Mouse (Mus musculus) kidney, postnatal 25 days (tissue): ENCODE measurements at regions not wholly inside any gene's neighbourhood (a gene's known extent, or its start where the extent isn't known, plus 50 kb on each side); places are given as distances from the start of the nearest gene placed in this dataset.

ENCODE experiments used
- DNase-seq, 2 experiments: peaks; one replicate each; pipeline ENCODE4 v3.0.0; 2021; ENCODE audit warnings: mixed read lengths in 2 of 2

- DNase-seq: peak; percentile 36 to 58
Measured at GRCm38 (mm10) chr3:56789155-56789554, 512.6 kb downstream of the Tm4sf1 start.

- DNase-seq: no peak
Measured at GRCm38 (mm10) chr3:56773920-56774319, 527.9 kb downstream of the Tm4sf1 start.

- DNase-seq: no peak
Measured at GRCm38 (mm10) chr3:56770225-56770624, 531.6 kb downstream of the Tm4sf1 start.

- DNase-seq: no peak
Measured at GRCm38 (mm10) chr3:56767133-56767532, 534.7 kb downstream of the Tm4sf1 start.

GRCm38 (mm10) chr3:56764336-56764735 lies 537.5 kb downstream of the Tm4sf1 start:
- DNase-seq: no peak

GRCm38 (mm10) chr3:56763896-56764295 lies 537.9 kb downstream of the Tm4sf1 start:
- DNase-seq: no peak

- peak; percentile 43 to 50 for DNase-seq
Measured at GRCm38 (mm10) chr3:56753654-56754053, 548.1 kb downstream of the Tm4sf1 start.

GRCm38 (mm10) chr3:56751926-56752325 lies 549.9 kb downstream of the Tm4sf1 start:
- DNase-seq: no peak

GRCm38 (mm10) chr3:56740902-56741301 lies 557.4 kb upstream of the Nbea start:
- no peak for DNase-seq

- DNase-seq: no peak
Measured at GRCm38 (mm10) chr3:56739451-56739850, 556.0 kb upstream of the Nbea start.

GRCm38 (mm10) chr3:56730849-56731248 lies 547.3 kb upstream of the Nbea start:
- no peak for DNase-seq

GRCm38 (mm10) chr3:56724991-56725390 lies 541.5 kb upstream of the Nbea start:
- no peak for DNase-seq

GRCm38 (mm10) chr3:56708260-56708659 lies 524.8 kb upstream of the Nbea start:
- no peak for DNase-seq

- DNase-seq: no peak
Measured at GRCm38 (mm10) chr3:56707312-56707711, 523.8 kb upstream of the Nbea start.

- no peak for DNase-seq
Measured at GRCm38 (mm10) chr3:56706038-56706437, 522.5 kb upstream of the Nbea start.

- no peak for DNase-seq
Measured at GRCm38 (mm10) chr3:56698941-56699340, 515.4 kb upstream of the Nbea start.

- DNase-seq: peak in 1 of 2 experiments; percentile 32
Measured at GRCm38 (mm10) chr3:56698248-56698647, 514.7 kb upstream of the Nbea start.

GRCm38 (mm10) chr3:56681031-56681430 lies 497.5 kb upstream of the Nbea start:
- no peak for DNase-seq

- DNase-seq: no peak
Measured at GRCm38 (mm10) chr3:56668829-56669228, 485.3 kb upstream of the Nbea start.

GRCm38 (mm10) chr3:56660594-56660993 lies 477.1 kb upstream of the Nbea start:
- DNase-seq: no peak

- no peak for DNase-seq
Measured at GRCm38 (mm10) chr3:56647313-56647712, 463.8 kb upstream of the Nbea start.
